Comparison of ENCODE assay signal across 8 mouse cellular contexts in the genomic region with DNA sequence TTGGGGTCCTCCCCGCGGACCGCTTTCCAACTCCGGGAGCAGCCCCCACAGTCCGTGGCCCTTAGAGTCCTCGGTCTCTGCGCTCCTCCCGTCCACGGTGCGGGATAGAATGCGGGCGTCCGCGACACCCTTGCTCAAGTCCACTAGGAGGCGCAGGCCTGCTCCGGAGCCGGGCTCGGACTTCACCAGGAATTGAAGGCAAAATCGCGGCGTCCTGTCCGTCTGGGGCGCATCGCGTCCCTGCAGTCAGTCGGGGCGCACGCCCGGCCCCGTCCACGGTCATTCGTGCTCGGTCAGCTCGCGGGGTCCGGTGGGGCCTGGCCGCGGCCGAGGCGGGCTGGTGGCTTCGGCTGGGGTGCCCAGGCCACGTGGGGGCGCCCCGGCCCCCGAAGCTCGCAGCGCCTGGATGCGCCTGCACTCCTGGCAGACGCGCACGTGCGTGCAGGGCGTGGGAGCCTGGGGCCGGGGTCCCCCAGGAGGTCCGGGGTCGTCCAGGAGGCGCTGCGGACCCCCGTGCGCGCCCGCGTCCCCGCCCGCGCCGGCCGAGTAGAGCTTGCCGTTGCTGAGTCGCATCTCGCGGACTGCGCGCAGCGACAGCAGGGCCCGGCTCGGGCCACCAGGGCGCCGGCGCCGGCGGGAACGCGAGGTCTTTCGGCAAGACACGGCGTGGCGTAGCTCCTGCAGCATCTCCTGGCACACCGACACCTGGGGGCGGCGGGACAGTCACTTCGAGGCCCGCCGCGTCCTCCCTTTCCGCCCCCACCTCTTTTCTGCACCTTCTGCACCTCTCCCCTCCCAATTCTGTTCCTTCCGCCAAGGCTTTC. TPM values are rescaled to one million over a fixed set of nuclear protein-coding genes. Genes with fewer than 3 reads are reported as not detected.
DNase-seq lines count a peak whose midpoint lies in the region; ATAC-seq and TF ChIP-seq lines count a peak whose summit lies in the region.

No protein-coding gene starts in this region.

- peak; percentile 54 for DNase-seq in gastrocnemius, postnatal 10 days
- DNase-seq in gastrocnemius, postnatal 25 days = no peak
- peak; percentile 76 for DNase-seq in adrenal gland, adult 2 months
- peak; percentile 71 for DNase-seq in embryo, embryonic 9.5 days (ENCODE audit: extremely low spot score)
- DNase-seq in left cerebral cortex, adult 18-20 months (ENCODE audit: low spot score in 2 of 2) = peak; percentile 74 to 76

- peak overlapping the region; percentile 54 for H3K4me3 ChIP-seq in small intestine, adult 2 months (ENCODE audit: low read depth, low read length)

- TF ChIP-seq POLR2A in small intestine, adult 2 months (IDR thresholded peaks at IDR 0.05; ENCODE audit: low read depth, low read length) = no peak

- WGBS in small intestine, adult 2 months = 6% methylated on average over 92 of the region's 97 CpGs

- H3K4me1 ChIP-seq in small intestine, adult 2 months (ENCODE audit: control insufficient read depth, insufficient read depth, insufficient read length, low read length) = peaks cover 2% of the 10 kb centered on the region; the same call in 1 of the 2 replicates

- H3K36me3 ChIP-seq in small intestine, adult 2 months (ENCODE audit: control insufficient read depth, insufficient read depth, low read length) = no peaks in the 10 kb centered on the region

- peak; percentile 20 to 26; a peak in 1 of 4 replicates for ATAC-seq in hematopoietic stem cell, adult 5-6 weeks (replicated peaks in 1 of 2; ENCODE audit: insufficient read depth in 1 of 2, low FRiP score in 2 of 2, low TSS enrichment in 1 of 2, low read depth in 1 of 2, poor library complexity in 2 of 2, severe bottlenecking in 2 of 2)
- peak; percentile 31 for ATAC-seq in megakaryocyte, adult 5-6 weeks (ENCODE audit: poor library complexity, severe bottlenecking)

- TF ChIP-seq CTCF in small intestine, adult 2 months (IDR thresholded peaks at IDR 0.05; ENCODE audit: extremely low read depth, insufficient read length, insufficient replicate concordance, low read depth, low read length) = peak; percentile 45; the same call in 1 of the 2 replicates

- H3K27me3 ChIP-seq in small intestine, adult 2 months (ENCODE audit: control insufficient read depth, insufficient read depth, low read length) = peaks cover 33% of the 10 kb centered on the region

- H3K27ac ChIP-seq in small intestine, adult 2 months (ENCODE audit: insufficient read depth, low read depth, low read length) = no peak overlapping the region

RNA-seq across cellular contexts. Expression of gene Atp1a3, which starts 4.5 kb away (rescaled TPM):
- total RNA-seq in gastrocnemius, postnatal 10 days (2021) = 1 to 10 TPM; 1.9 to 4.0 TPM
- under 1 TPM in 1 of 2 experiments, not detected in 1; 0.46 TPM for total RNA-seq in gastrocnemius, postnatal 25 days (2021)
- total RNA-seq in adrenal gland, adult 2 months (2021) = 100 to 1,000 TPM in 1 of 2 experiments, 10 to 100 TPM in 1; 59.1 to 147 TPM
- 115 and 153 TPM in 2 replicates for polyA plus RNA-seq in adrenal gland, adult 2 months (2012; rRNA removed)
- 7.7 and 9.9 TPM in 2 replicates for total RNA-seq in hematopoietic stem cell, adult 5-6 weeks (2017)
- 1,000 to 10,000 TPM; 1,987 to 2,019 TPM for total RNA-seq in left cerebral cortex, adult 18-20 months (2021)
- 126 and 128 TPM in 2 replicates for total RNA-seq in megakaryocyte, adult 5-6 weeks (2015)
- total RNA-seq in megakaryocyte, adult 5-6 weeks (2017) = 61.6 and 106 TPM in 2 replicates
- polyA plus RNA-seq in small intestine, adult 2 months (2012; rRNA removed) = 2.9 and 3.1 TPM in 2 replicates

RNA-seq across cellular contexts. Expression of gene Rabac1, which starts 37.7 kb away (rescaled TPM):
- total RNA-seq in gastrocnemius, postnatal 10 days (2021) = 100 to 1,000 TPM; 163 to 166 TPM
- 100 to 1,000 TPM; 191 to 193 TPM for total RNA-seq in gastrocnemius, postnatal 25 days (2021)
- 100 to 1,000 TPM; 251 to 383 TPM for total RNA-seq in adrenal gland, adult 2 months (2021)
- polyA plus RNA-seq in adrenal gland, adult 2 months (2012; rRNA removed) = 735 and 788 TPM in 2 replicates
- total RNA-seq in hematopoietic stem cell, adult 5-6 weeks (2017) = 77.1 and 120 TPM in 2 replicates
- 100 to 1,000 TPM; 305 to 355 TPM for total RNA-seq in left cerebral cortex, adult 18-20 months (2021)
- total RNA-seq in megakaryocyte, adult 5-6 weeks (2015) = 85.5 and 102 TPM in 2 replicates
- 73.1 and 79.3 TPM in 2 replicates for total RNA-seq in megakaryocyte, adult 5-6 weeks (2017)
- polyA plus RNA-seq in small intestine, adult 2 months (2012; rRNA removed) = 262 and 282 TPM in 2 replicates

Comparison
In these comparisons a context has a peak if more than half of its experiments do, and no peak if none do; other contexts are left out.
1. RNA of gene Atp1a3, which starts 4.5 kb away (total RNA-seq): 1,987 to 2,019 TPM in left cerebral cortex, adult 18-20 months; 59.1 to 147 TPM in adrenal gland, adult 2 months, 61.6 to 128 TPM in megakaryocyte, adult 5-6 weeks, 7.7 to 9.9 TPM in hematopoietic stem cell, adult 5-6 weeks, 1.9 to 4.0 TPM in gastrocnemius, postnatal 10 days and 0.46 TPM in gastrocnemius, postnatal 25 days; every median in the first group is over 10 times any median in the second.